ENCODE assay signal across 7 mouse cellular contexts in genomic region chr11:78322860-78323259, GRCm38 (mm10). TPM values are rescaled to one million over a fixed set of nuclear protein-coding genes. Genes with fewer than 3 reads are reported as not detected.
DNase-seq lines count a peak whose midpoint lies in the region; ATAC-seq lines count a peak whose summit lies in the region.

TSS of gene Aldoc (plus strand) at chr11:78322968.

- peak; percentile 94 for ATAC-seq in inflammation-experienced regulatory T-cells, adult 6 months
- ATAC-seq in megakaryocyte-erythroid progenitor cell, adult 5-6 weeks (replicated peaks; ENCODE audit: low FRiP score, low TSS enrichment, poor library complexity, severe bottlenecking), result peak; percentile 98

- intact Hi-C loops in left cerebral cortex, postnatal 14 days (cut with DNase I), result no loop called here

- peak; percentile 94 to 95 for DNase-seq in adrenal gland, adult (ENCODE audit: inconsistent age in 2 of 2, low spot score in 1 of 2)
- peak; percentile 35 to 42 for DNase-seq in cerebellum, postnatal 4 days (ENCODE audit: low spot score in 2 of 2)
- DNase-seq in gastrocnemius, adult 18-20 months (ENCODE audit: low spot score), result peak; percentile 69
- DNase-seq in left cerebral cortex, postnatal 14 days (ENCODE audit: low spot score in 2 of 2), result peak; percentile 71 to 72
- peak; percentile 60 for DNase-seq in right cerebral cortex, postnatal 4 days

RNA-seq across cellular contexts. Expression of gene Aldoc, which starts in this region (rescaled TPM):
- 1 to 10 TPM; 2.1 to 2.6 TPM for total RNA-seq in gastrocnemius, adult 18-20 months (2021)
- polyA plus RNA-seq in inflammation-experienced regulatory T-cells, adult 6 months (2017; shearing (Covaris generic)), result 1 to 10 TPM; 4.0 to 9.6 (median 7.6) TPM
- total RNA-seq in left cerebral cortex, postnatal 14 days (2021), result 100 to 1,000 TPM; 532 to 560 TPM
- total RNA-seq in megakaryocyte-erythroid progenitor cell, adult 5-6 weeks (2014; fragmentation: Nextera tagmentation), result 0.39 and 2.4 TPM in 2 replicates
- 0.84 TPM in 1 of 2 replicates, not detected in the other for total RNA-seq in megakaryocyte-erythroid progenitor cell, adult 5-6 weeks (2017)

Comparison
In these comparisons a context has a peak if more than half of its experiments do, and no peak if none do; other contexts are left out.
1. Peak in every context shown above with its lines: DNase-seq and ATAC-seq.
2. RNA of gene Aldoc (total RNA-seq): 532 to 560 TPM in left cerebral cortex, postnatal 14 days; 2.1 to 2.6 TPM in gastrocnemius, adult 18-20 months and 0.39 to 2.4 TPM in megakaryocyte-erythroid progenitor cell, adult 5-6 weeks; every median in the first group is over 100 times any median in the second.
3. DNase-seq: peak in every context shown above with its lines; median percentile 94 in adrenal gland, adult; 72 in left cerebral cortex, postnatal 14 days; 69 in gastrocnemius, adult 18-20 months; 60 in right cerebral cortex, postnatal 4 days; 38 in cerebellum, postnatal 4 days.